Mouse (Mus musculus): Measurements from ENCODE around the gene Psmd8.
"Not testable (repeated sequence)": the region's sequence is repeated elsewhere in the genome, so short reads cannot be mapped to it uniquely, and the experiment has no call there.

The Psmd8 gene

DNA sequence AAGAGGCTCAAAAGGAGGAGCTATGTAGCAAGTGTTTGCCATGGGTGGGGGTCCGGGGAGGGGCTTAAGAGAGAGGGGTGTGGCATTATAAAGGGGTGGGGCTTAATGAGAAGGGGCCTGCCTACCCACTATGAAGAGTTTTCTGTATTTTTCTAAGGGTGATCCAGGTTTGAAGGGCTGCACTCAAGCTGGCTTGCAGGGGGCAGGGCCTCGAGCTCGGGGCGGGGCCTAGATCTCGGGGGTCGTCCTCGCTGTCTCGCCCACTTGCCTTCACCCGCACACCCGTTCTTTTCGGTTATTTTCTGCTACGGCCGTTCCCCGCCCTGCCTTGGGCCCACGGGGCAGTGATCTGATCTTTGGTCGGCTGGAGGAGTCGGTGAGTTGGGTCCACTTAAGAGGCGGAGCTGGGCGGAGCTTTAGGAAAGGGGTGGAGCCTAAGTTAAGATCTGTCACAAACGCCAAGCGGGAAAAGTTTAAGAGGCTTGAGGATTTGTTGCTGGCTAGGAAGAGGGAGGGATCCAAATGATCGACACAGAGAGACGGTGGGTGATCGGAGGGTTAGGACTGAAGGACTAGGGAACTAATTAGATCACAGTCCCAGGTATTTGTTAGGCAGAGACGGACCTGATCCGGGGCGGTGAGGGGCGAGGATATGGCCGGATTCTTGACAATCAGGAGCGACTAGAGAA lies 10.3 kb downstream of the Psmd8 start, which contains the start of the genes Ggn and Spred3:
Ggn (plus strand) TSS at position 145 of the 689 bp plus-strand sequence.
Spred3 (minus strand) TSS at position 346 of the 689 bp plus-strand sequence.
- DNase-seq (ENCODE audit: low spot score in 2 of 2), result peak in 1 of 2 experiments; percentile 31

DNA sequence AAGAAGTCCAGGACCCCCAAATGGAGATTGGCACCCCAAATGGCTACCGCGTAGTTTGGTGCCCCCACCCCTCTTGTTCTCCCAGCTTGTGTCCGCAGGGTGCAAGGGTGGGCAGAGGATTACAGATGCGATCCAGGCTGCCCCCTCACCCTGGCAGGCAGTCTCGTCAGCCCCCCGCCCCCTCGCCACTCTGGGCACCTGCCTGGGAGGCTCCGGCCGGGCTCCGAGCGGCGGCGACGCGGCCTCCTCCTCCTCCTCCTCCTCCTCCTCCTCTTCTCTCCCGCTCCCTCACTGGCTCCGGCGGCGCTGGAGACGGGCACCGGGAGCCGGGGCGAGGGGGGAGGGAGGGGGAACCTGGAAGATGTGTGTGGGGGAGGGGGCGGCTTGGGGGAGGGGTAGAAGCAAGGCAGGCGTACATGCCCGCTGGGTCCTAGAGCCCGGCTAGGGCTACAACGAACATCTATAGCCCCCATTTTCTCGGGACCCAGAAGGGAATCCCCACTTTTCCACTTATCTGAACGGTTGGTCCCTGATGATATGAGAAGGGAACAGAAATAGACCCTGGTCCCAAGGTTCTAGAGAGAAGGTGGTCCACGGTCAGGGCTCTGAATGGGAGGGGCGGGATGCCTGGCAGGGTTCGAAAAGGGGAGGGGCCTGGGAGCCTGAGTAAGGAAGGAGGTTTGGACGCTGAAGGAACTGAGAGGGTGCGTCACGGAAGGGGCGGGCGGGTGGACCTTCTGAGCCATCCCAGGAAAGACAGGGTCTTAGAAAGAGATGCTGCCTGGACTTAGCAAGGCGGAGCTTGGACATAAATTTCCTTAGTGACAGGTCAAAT lies 11.1 kb downstream of the Psmd8 start:
- no peak for DNase-seq (ENCODE audit: low spot score in 2 of 2)

DNA sequence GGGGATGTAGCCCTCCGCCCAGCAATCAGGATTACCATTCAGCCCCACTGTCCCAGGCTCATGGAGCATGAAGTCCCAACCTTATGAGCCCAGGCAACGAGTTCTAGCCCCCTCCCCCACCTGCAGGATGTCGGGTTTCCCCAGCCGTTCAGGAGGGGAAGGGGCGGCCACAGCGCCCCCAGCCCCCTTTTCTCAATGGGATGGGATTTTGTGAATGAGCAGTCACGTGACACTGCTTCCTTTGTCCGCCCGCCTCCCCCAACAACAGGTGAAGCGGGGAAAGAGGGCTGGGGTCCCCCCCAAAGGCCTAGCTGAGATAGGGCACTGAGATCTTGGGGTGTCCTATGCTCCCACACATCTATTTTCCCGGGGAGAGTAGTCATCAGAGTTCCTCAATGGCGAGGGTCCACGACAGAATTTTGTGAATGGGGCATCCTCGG lies 11.7 kb downstream of the Psmd8 start:
- DNase-seq (ENCODE audit: low spot score in 2 of 2), result no peak

DNA sequence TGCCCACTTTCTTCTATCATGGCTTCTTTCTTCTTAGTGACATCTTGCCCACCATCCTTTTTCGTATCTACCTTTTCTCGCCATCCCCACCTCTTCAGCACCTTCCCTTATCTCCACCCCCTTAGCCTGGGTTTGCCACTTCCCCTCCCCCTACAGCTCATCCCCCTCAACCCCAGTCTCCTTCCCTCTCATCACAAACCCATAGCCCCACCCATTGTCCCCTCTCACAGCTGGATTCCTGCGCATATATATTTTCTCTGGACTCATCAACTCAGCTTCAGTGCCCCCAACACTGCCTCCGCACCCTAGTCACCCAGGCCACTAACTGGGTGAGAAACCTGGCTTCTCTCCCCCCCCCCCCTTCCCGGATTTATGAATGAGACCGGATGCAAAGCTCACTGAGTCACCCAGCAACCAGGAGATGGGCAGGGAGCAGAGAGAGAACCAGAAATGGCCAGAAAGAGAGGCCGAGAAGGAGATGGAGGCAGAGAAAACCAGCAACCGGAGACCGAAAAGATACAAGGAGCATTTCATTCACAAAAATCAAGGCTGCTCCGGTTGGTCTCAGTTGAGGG lies 12.3 kb downstream of the Psmd8 start:
- DNase-seq (ENCODE audit: low spot score in 2 of 2), result no peak

DNA sequence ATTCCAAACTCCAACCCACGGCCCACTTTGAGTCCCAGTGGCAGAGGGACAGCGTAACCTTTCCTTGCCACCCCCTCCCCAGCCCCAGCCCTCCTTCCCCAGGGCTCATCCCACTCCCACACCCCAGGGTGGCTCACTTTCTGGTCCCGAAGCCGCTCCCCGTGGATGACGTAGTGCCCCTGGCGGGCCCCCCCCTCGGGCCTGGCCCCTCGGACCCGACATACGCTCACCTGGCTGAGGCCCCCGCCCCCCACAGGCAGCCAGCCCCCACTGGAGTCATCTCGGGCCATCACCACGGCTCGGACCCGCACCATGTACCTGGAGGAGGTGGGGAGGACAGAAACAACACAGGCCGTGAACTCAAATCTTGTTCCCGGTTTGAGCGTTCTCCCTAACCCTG lies 12.8 kb downstream of the Psmd8 start:
- DNase-seq (ENCODE audit: low spot score in 2 of 2), result no peak

DNA sequence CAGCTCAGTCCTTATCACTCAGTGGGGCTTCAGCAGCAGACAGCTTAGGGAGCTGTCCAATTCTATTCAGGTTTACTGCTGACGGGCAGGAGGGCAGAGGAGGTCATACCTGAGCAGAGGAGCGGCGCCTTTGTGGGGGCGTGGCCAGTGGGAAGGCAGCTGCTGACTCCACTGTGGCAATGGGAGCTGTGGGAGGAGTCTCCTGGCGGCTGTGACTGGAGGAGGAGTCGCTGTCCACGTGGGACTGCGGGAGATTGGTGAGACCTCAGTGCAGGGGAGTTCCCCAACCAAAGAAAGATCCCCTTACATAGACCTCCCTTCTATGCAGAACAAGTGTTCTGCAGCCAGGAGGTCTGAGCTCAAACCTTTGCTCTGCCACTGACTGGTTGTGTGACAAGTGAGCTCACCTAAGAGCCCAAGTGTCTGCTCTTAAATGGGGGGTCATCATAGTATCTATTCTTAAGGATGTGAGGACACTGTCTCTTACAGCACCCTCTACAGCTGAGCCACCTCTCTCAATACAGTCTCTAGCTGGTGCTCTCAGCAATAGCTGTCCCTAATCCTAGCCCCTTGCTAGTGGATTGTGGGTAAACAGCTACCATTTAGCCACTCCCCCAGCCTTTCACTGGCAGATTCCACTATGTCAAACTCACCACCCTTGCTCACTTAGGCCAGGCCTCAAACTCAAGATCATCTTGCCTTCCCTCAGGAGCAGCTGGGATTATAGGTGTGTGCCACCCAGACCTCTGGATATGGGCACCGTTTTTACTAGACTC lies 17.6 kb downstream of the Psmd8 start:
- DNase-seq (ENCODE audit: low spot score in 2 of 2), result no peak

DNA sequence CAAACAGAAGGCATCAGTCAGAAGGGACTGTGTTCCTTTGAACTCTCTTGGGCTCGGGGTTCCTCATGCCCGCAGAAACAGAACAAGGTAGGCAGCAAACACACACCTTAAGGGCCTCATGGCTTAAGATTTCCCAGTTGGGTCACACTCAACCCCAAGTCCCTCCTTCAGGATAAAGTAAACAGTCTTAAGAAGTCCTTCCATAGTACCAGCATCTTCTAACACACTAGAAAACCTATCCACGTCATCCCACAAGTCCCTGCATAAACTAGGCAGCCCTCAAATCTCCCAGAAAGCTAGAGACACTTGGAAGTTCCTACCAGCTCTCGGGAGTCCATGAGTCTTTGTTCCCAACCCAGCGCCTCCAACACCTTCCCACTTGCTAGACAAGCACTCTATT lies 18.2 kb downstream of the Psmd8 start:
- no peak for DNase-seq (ENCODE audit: low spot score in 2 of 2)

DNA sequence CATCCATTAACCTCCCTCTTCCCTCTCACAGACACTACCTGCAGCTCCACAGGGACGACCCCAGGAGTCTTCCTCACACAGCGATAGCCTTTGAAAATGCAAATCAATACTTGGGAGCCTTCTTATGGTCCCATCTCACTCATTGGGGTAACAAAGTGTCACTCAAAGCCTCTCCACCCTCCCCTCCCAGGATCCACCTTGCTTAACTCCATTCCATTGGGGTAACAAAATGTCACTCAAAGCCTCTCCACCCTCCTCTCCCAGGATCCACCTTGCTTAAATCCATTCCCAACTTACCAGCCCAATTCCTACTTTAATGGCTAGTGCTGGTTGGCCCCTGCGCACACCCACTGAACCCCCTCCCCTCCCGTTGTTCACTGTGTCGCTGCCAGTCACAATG lies 22.2 kb downstream of the Psmd8 start:
- no peak for DNase-seq (ENCODE audit: low spot score in 2 of 2)

DNA sequence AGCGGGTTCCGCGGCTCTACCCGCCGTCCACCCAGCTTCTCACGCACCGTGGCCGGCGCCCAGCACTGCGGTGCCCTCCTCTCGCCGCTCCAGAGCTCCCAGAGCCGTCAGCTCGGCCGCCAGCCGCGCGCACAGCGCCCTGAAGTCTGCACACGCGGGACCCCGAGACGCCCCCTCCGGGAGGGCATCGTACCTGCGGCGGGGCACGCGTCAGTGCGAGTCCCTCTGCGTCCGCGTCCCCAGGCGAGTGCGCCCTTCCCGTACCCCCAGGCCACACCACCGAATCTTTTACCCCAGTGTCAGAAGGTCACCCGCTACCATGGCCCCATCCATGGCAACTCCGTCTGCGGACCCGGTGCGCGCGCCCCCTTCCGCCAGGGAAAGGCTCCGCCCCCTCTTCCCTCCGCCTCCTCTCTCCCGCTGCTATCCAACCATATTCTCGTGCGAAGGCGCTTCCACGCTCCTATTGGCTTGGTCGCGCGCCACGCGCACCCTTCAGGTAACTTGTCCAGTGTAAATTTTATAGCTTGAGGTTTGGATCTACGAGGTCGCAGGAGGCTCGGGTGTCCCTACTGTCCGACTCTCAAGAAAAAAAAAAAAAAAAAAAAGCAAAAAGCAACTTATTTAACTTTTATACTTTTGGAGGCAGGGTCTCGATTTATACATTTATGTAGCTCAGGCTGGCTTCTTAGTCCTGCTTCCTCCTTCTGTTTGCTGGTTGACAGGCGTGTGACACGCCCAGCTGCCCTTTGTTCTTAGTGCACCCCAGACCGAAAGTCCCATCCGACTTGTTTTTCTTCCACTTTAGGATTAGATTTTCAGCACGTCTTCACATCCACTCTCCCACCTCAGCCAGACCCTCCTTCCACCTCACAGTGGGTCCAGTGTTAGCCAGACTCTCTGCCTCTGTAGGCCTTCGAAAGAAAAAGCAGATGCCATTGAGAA lies 24.4 kb downstream of the Psmd8 start, which contains the start of gene Fam98c:
Fam98c (minus strand) TSS at position 397 of the 945 bp plus-strand sequence.
- peak; percentile 38 to 50 for DNase-seq (ENCODE audit: low spot score in 2 of 2)

DNA sequence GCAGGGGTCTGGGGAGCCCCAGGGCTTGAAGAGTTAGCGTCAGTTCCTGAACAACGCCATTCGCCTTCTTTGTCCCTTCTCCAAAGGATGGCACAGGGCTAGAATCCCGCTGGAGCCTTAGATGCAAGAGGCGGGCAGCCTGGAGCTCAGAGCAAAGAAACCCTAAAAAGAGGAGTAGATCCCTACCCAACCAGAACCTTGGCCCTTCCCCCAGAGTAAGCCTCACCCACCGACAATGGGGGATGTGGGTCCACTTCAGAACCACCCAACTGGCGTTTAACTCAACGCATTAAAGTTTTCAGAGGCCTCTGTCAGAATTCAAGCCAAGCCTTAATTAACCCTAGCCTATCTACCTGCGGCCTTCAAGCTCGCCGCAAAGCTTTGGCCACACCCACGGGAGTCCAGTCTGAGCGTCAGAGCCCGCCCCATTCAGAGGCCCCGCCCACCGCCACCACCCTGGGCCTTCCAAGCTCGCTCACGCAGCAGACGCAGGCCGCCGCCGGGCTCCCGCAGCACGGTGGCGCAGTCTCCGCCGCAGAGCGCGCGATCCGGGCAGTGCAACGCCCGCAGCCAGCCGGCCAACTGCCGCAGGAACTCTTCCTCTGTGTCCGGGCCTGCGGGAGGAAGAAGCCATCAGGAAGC lies 25.2 kb downstream of the Psmd8 start:
- DNase-seq (ENCODE audit: low spot score in 2 of 2), result peak; percentile 76 to 82

DNA sequence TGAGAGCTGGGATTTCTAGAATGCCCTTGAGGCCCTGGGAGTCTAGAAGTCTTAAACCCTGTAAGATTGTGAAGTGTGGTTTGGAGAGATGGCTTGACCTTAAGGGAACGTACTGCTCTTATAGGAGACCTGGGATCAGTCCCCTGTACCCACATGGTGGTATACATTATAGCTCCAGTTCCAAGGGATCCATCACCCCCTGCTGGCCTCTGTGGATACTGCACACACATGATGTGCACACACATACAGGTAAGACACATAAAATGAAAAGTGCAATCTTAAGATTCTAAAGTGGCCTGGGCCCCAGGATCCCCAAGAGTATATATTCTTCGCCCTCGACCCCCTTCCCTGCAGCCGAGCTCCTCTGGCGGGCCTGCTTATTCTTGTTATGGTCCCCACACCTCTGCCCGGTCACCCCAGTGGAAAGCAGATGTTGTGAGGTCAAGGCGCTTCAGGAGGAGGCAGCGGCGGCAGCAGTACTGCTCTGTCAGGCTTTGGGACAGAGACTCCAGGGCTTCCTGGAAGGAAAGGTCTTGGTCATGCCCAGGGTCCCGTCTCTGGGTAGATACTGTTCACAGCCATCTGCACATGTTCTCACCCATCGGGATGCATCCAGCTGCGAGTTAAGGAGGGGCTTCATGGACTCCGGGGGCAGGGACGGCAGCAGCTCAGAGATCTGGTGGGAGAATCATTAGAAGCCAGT lies 26.3 kb downstream of the Psmd8 start:
- no peak for DNase-seq (ENCODE audit: low spot score in 2 of 2)

DNA sequence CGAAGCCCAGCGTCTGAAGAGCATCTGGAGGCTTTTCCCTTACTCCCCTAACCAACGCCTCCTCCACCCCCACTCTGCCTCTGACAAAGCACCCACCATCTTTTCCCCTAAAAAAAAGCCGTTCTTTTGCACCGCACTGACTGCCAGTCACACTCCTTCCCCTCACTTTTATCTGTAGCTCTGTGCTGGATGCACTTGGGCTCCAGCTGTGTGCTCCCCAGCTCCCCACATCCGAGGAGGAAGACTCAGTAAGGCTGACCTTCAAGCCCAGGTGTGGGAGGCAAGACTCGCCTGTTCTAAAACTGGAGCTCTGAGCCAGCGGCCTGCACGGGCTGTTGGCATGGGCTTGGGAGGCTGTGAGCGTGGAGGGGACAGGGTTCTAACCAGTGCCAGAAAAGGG lies 29.0 kb downstream of the Psmd8 start:
- no peak for DNase-seq (ENCODE audit: low spot score in 2 of 2)

DNA sequence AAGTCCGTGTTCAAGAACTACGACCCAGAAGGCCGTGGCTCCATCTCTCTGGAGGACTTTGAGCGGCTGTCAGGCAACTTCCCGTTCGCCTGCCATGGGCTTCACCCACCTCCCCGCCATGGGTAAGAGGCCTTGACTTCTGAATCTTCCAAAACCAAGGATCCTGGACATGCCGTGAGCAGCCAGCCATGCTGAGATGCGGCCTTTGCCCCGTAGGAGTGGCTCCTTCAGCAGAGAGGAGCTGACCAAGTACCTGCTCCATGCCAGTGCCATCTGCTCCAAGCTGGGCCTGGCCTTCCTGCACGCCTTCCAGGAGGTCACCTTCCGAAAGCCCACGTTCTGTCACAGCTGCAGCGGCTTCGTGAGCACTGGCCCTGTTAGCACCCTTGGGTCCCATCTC lies 31.7 kb downstream of the Psmd8 start:
- no peak for DNase-seq (ENCODE audit: low spot score in 2 of 2)

DNA sequence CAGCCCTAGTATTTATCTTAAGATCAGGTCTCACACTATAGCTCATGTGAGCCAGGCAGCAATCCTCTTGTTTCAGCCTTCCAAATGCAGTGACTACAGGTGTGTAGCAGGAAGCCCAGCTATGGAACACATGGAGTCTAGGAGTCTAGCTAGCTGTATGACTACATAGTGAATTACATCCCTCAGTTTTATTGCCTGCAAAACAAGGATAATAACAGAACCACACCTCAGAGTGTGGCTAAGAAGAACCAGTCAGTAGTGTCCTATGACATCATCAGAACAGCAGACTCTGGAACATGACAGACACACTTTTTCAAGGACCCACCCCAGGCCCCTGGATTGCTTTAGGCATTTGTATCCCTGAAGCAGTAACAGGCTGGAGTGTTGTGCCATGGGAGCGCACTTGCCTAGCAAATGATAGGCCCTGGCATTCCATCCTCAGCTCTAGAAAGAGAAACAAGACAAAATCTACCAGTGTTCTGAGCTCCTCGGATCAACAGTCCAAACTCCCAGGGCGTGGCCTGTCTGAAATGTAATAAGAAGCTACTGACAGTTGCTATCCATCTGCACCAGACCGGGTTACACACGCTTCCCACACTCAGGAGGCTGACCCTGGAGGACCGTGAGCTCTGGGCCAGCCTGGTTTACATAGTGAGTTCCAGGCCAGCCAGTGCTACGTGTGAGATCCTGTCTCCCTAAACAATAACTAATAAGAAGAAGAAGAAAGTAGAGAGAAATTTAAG lies 33.7 kb downstream of the Psmd8 start:
- no peak for DNase-seq (ENCODE audit: low spot score in 2 of 2)

DNA sequence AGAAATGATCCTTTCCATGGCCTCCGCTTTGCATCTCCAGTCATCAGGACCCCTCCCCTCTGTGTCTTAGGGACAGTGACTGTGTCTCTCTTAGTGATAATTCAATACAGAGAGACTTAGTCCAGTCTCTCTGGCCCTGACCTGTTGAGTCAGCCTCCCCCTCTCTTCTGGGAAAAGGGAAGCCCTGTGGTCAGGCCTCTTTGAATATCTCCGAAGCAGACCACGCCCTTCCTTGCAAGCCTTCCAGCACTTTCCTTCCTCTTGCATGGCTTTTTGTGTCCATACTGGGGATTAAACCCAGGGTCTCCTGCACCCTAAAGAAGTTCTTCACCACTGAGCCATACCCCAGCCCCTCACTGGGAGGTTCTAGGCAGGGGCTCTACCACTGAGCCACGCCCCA lies 36.5 kb downstream of the Psmd8 start:
- no peak for DNase-seq (ENCODE audit: low spot score in 2 of 2)

DNA sequence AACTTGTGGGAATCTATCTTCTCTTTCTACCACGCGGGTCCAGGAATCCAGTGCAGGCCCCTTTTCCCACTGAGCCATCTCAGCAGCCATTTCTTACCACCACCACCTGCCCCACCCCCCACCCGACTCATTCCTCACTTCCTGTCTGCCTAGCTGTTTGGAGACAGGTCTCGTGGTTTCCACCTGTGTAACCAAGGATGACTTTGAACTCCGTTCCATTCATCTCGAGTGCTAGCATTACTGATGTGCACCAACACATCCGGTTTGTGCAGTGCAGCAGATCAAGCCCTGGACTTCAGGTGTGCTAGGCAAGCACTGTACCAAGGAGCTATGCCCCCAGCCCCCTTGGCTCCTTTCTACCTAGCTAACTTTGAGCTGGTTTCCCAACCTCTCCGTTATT lies 39.1 kb downstream of the Psmd8 start:
- DNase-seq (ENCODE audit: low spot score in 2 of 2), result no peak

DNA sequence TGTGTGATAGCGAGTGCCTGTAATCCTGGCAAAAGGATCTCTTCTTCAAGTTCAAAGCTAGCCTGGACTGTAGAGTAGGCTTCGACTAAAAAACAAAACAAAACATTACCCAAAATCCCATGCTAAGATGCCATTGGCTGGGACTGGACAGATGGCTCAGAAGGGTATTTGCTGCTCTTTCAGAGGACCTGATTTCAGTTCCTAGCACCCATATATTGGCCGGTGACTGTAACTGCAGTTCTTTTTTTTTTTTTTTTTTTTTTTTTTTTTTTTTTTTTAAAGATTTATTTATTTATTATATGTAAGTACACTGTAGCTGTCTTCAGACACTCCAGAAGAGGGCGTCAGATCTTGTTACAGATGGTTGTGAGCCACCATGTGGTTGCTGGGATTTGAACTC lies 41.3 kb downstream of the Psmd8 start:
- not testable (repeated sequence) for DNase-seq (ENCODE audit: low spot score in 2 of 2)

DNA sequence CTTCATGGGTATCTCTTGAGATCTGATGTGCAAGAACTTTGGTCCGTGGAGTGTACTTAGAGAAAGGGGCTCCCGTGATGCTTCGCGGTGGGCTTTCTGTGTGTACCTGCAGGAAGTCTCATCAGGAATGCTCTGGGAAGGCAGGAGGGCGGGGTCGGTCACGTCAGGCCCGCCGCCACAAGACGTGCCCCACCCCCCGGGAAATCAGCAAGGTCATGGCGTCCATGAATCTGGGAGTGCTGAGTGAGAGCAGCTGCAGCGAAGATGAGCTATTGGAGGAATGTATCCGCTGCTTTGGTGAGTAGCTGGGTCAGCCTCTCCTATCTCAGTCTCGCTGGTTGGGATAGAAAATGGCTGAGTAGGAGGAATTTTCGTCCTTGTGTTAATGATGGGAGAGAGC lies 43.1 kb downstream of the Psmd8 start:
- DNase-seq (ENCODE audit: low spot score in 2 of 2), result no peak

Data from spleen, postnatal 14 days (tissue).